Mouse (Mus musculus) liver, embryonic 14.5 days (tissue): Measurements from ENCODE around the gene Prkag1. TPM values are rescaled to one million over a fixed set of nuclear protein-coding genes. Genes with fewer than 3 reads are reported as not detected.

Experiments
- ATAC-seq: fragments of 200-750 bp; cut with Nextera tagmentation; 2 replicates; pipeline ENCODE4 v1.8.0; 2017; ENCODE audit warnings: moderate number of reproducible peaks, mild to moderate bottlenecking, moderate library complexity; ENCODE audit not compliant: insufficient read depth
- DNase-seq, 3 experiments: peaks; one replicate each; pipeline ENCODE4 v3.0.0-alpha.2; 2012 to 2013; ENCODE audit warnings: low read depth in 3 of 3, low spot score in 3 of 3
- H3K27ac ChIP-seq: fragments of 300-500 bp; sonication (generic); 2 replicates; pipeline ENCODE4 v1.5.1; 2014; ENCODE audit warnings: moderate library complexity, mild to moderate bottlenecking, control low read depth, inconsistent platforms
- H3K27me3 ChIP-seq: fragments of 300-500 bp; sonication (generic); 2 replicates; pipeline ENCODE4 v1.6.1; 2014; ENCODE audit warnings: mild to moderate bottlenecking, low read length, moderate library complexity; ENCODE audit not compliant: control insufficient read depth, insufficient read depth
- H3K36me3 ChIP-seq: fragments of 300-500 bp; sonication (generic); replicated peaks from 2 replicates; pipeline ENCODE4 v1.6.1; 2014; ENCODE audit warnings: low read depth; ENCODE audit not compliant: control insufficient read depth, insufficient read depth
- H3K4me1 ChIP-seq, 2 experiments: fragments of 200-500 bp in 1 of 2; fragments of 300-500 bp in 1 of 2; sonication (generic) in 1 of 2; replicated peaks; 2 replicates each; pipeline ENCODE4 v1.6.1; 2012 to 2014; ENCODE audit warnings: antibody characterized with exemption in 1 of 2, inconsistent platforms in 1 of 2, low read length in 1 of 2; ENCODE audit not compliant: control insufficient read depth in 2 of 2, insufficient read depth in 2 of 2
- H3K4me2 ChIP-seq: fragments of 300-500 bp; sonication (generic); 2 replicates; pipeline ENCODE4 v1.6.1; 2014; ENCODE audit warnings: low read depth, mild to moderate bottlenecking, control low read depth, moderate library complexity
- H3K4me3 ChIP-seq, 2 experiments: fragments of 200-500 bp in 1 of 2; fragments of 300-500 bp in 1 of 2; sonication (generic) in 1 of 2; 2 replicates each; pipeline ENCODE4 v1.5.1; 2012 to 2014; ENCODE audit warnings: low read depth in 2 of 2, low read length in 2 of 2, mild to moderate bottlenecking in 2 of 2, control low read depth in 1 of 2, inconsistent platforms in 1 of 2, moderate library complexity in 1 of 2; ENCODE audit not compliant: insufficient read depth in 1 of 2
- H3K9ac ChIP-seq: fragments of 300-500 bp; sonication (generic); replicated peaks from 2 replicates; pipeline ENCODE4 v1.6.1; 2014; ENCODE audit warnings: mild to moderate bottlenecking, control low read depth, moderate library complexity
- H3K9me3 ChIP-seq: fragments of 300-500 bp; sonication (generic); 2 replicates; pipeline ENCODE4 v1.6.1; 2016; ENCODE audit warnings: low read length, mixed read lengths; ENCODE audit not compliant: control insufficient read depth
- CTCF ChIP-seq: IDR thresholded peaks from 2 replicates; pipeline ENCODE4 v1.5.1; 2016; ENCODE audit warnings: antibody characterized with exemption, low read depth, control low read depth
- EP300 ChIP-seq: IDR thresholded peaks from 2 replicates; pipeline ENCODE4 v1.6.1; 2016; ENCODE audit warnings: antibody characterized with exemption, low read depth
- WGBS: fragments of 180-500 bp; shearing (Covaris S2); extraction: QIAGEN DNeasy Blood & Tissue Kit; methylation state at CpG from one replicate; pipeline ENCODE4 v1.1.7; 2014; ENCODE audit not compliant: insufficient replicate concordance; 5-methylcytosine and 5-hydroxymethylcytosine counted together
- polyA plus RNA-seq, 2 experiments: library from polyadenylated mRNA; depleted of rRNA in 1 of 2; stranded (reverse) in 1 of 2; unstranded in 1 of 2; fragments of >200 nt; fragmentation: Nextera tagmentation in 1 of 2; extraction: Ambion mirVana in 1 of 2; gene quantifications; 2 replicates each; pipeline versions ENCODE4 v1.2.1 to v1.2.3; 2012 to 2014

Prkag1 gene
- polyA plus RNA-seq, 2 experiments, result 77.4 to 78.3 TPM

GRCm38 (mm10) chr15:98806071-98806808 lies 25.1 kb downstream of the Prkag1 start:
- peak overlapping the region; percentile 46 for H3K4me2 ChIP-seq
- H3K9me3 ChIP-seq, result no peaks in the 10 kb centered on the region
- H3K27ac ChIP-seq, result no peak overlapping the region
- TF ChIP-seq CTCF (no peak; the same call in 1 of the 2 replicates), EP300 (no peak)
- DNase-seq (no peak), ATAC-seq (peak; percentile 12; the same call in 1 of the 2 replicates)
- H3K27me3 ChIP-seq, result peaks cover 87% of the 10 kb centered on the region
- no peak overlapping the region for H3K9ac ChIP-seq
- 12% methylated on average over 30 of the region's 30 CpGs for WGBS
- H3K4me1 ChIP-seq, result no peaks in the 10 kb centered on the region; a peak in 1 of 4 replicates
- H3K36me3 ChIP-seq, result peaks cover 5% of the 10 kb centered on the region
- peak overlapping the region in 1 of 2 experiments; percentile 31; a peak in 1 of 4 replicates for H3K4me3 ChIP-seq

- no peaks in the 10 kb centered on the region; a peak in 1 of 4 replicates for H3K4me1 ChIP-seq
- H3K4me2 ChIP-seq, result peak overlapping the region; percentile 56
- H3K9ac ChIP-seq, result no peak overlapping the region
- TF ChIP-seq EP300 (no peak), CTCF (peak; percentile 74)
- H3K36me3 ChIP-seq, result no peaks in the 10 kb centered on the region
- DNase-seq (no peak), ATAC-seq (no peak)
- whole genome bisulfite sequencing, result under 1% methylated on average over 64 of the region's 64 CpGs
- H3K27me3 ChIP-seq, result peaks cover 95% of the 10 kb centered on the region
- H3K4me3 ChIP-seq, result peak overlapping the region in 1 of 2 experiments; percentile 34; a peak in 2 of 4 replicates
- no peaks in the 10 kb centered on the region for H3K9me3 ChIP-seq
- H3K27ac ChIP-seq, result no peak overlapping the region
These were observed 25.8 kb downstream of the Prkag1 start for GRCm38 (mm10) chr15:98805324-98806040.

- ATAC-seq (peak; percentile 21; the same call in 1 of the 2 replicates), DNase-seq (peak in 1 of 3 experiments; percentile 54)
- TF ChIP-seq EP300 (no peak), CTCF (peak; percentile 89)
- Histone ChIP-seq H3K4me2 (peak overlapping the region; percentile 13; the same call in 1 of the 2 replicates), H3K9ac (no peak overlapping the region), H3K27ac (no peak overlapping the region), H3K36me3 (no peaks in the 10 kb centered on the region), H3K27me3 (peaks cover 99% of the 10 kb centered on the region), H3K4me1 (no peaks in the 10 kb centered on the region; a peak in 1 of 4 replicates), H3K9me3 (no peaks in the 10 kb centered on the region), H3K4me3 (no peak overlapping the region)
- under 1% methylated on average over 32 of the region's 32 CpGs for WGBS
These were observed 27.3 kb downstream of the Prkag1 start for GRCm38 (mm10) chr15:98804054-98804453.

GRCm38 (mm10) chr15:98802926-98803325 lies 28.4 kb downstream of the Prkag1 start:
- Histone ChIP-seq H3K4me2 (no peak overlapping the region), H3K27ac (no peak overlapping the region), H3K9ac (no peak overlapping the region), H3K4me3 (no peak overlapping the region), H3K27me3 (peaks cover 99% of the 10 kb centered on the region), H3K9me3 (no peaks in the 10 kb centered on the region), H3K36me3 (no peaks in the 10 kb centered on the region), H3K4me1 (no peaks in the 10 kb centered on the region; a peak in 1 of 4 replicates)
- ATAC-seq, result no peak
- no peak for DNase-seq
- 4% methylated on average over 8 of the region's 8 CpGs for WGBS
- TF ChIP-seq EP300 (no peak), CTCF (no peak)

- TF ChIP-seq EP300 (no peak), CTCF (peak; percentile 90)
- H3K4me3 ChIP-seq, result no peak overlapping the region
- DNase-seq, result peak in 2 of 3 experiments; percentile 45 to 51
- no peak for ATAC-seq
- H3K36me3 ChIP-seq, result no peaks in the 10 kb centered on the region
- no peak overlapping the region for H3K4me2 ChIP-seq
- no peaks in the 10 kb centered on the region; a peak in 1 of 4 replicates for H3K4me1 ChIP-seq
- no peak overlapping the region for H3K9ac ChIP-seq
- no peak overlapping the region for H3K27ac ChIP-seq
- H3K27me3 ChIP-seq, result peaks cover 97% of the 10 kb centered on the region
- WGBS, result 11% methylated on average over 12 of the region's 12 CpGs
- H3K9me3 ChIP-seq, result no peaks in the 10 kb centered on the region
These were observed 31.9 kb downstream of the Prkag1 start for GRCm38 (mm10) chr15:98799396-98799795.
